Mouse (Mus musculus): ENCODE results near the gene Gm45021. TPM values are rescaled to one million over a fixed set of nuclear protein-coding genes. Genes with fewer than 3 reads are reported as not detected.

The Gm45021 gene
- polyA plus RNA-seq, 1 experiment: not detected

- H3K36me3 ChIP-seq (ENCODE audit: control insufficient read depth, insufficient read depth, low read length): peaks cover 2% of the 10 kb centered on the region; the same call in 1 of the 2 replicates
- H3K27me3 ChIP-seq (ENCODE audit: control insufficient read depth, insufficient read depth, low read length): no peaks in the 10 kb centered on the region
- peaks cover 9% of the 10 kb centered on the region; the same call in 1 of the 2 replicates for H3K4me1 ChIP-seq (ENCODE audit: control insufficient read depth, insufficient read depth, insufficient read length, low read length)
- H3K4me3 ChIP-seq (ENCODE audit: low read depth, low read length): no peak overlapping the region
- 69% methylated on average over 3 of the region's 3 CpGs for WGBS
- no peak overlapping the region for H3K27ac ChIP-seq (ENCODE audit: insufficient read depth, low read depth, low read length)
- TF ChIP-seq CTCF (IDR thresholded peaks at IDR 0.05; ENCODE audit: extremely low read depth, insufficient read length, insufficient replicate concordance, low read depth, low read length): no peak
- no peak for TF ChIP-seq POLR2A (IDR thresholded peaks at IDR 0.05; ENCODE audit: low read depth, low read length)
These were observed 1.9 kb downstream of the Gm45021 start for GRCm38 (mm10) chr6:48591221-48591845.

- H3K4me1 ChIP-seq (ENCODE audit: control insufficient read depth, insufficient read depth, insufficient read length, low read length): peaks cover 9% of the 10 kb centered on the region; the same call in 1 of the 2 replicates
- H3K27ac ChIP-seq (ENCODE audit: insufficient read depth, low read depth, low read length): no peak overlapping the region
- peaks cover 2% of the 10 kb centered on the region; the same call in 1 of the 2 replicates for H3K36me3 ChIP-seq (ENCODE audit: control insufficient read depth, insufficient read depth, low read length)
- no peak for TF ChIP-seq CTCF (IDR thresholded peaks at IDR 0.05; ENCODE audit: extremely low read depth, insufficient read length, insufficient replicate concordance, low read depth, low read length)
- H3K27me3 ChIP-seq (ENCODE audit: control insufficient read depth, insufficient read depth, low read length): no peaks in the 10 kb centered on the region
- no peak overlapping the region for H3K4me3 ChIP-seq (ENCODE audit: low read depth, low read length)
- WGBS: 83% methylated on average over 6 of the region's 6 CpGs
These were observed 2.5 kb downstream of the Gm45021 start for GRCm38 (mm10) chr6:48591871-48592270.

GRCm38 (mm10) chr6:48593158-48594042 is 4.0 kb downstream of the Gm45021 start, which contains the start of the genes Repin1 and Gm44965:
Gene Repin1, plus strand, starts transcription at chr6:48593883.
Gene Gm44965, plus strand, starts transcription at chr6:48593941.
- H3K36me3 ChIP-seq (ENCODE audit: control insufficient read depth, insufficient read depth, low read length): peaks cover 8% of the 10 kb centered on the region
- H3K27me3 ChIP-seq (ENCODE audit: control insufficient read depth, insufficient read depth, low read length): no peaks in the 10 kb centered on the region
- TF ChIP-seq CTCF (IDR thresholded peaks at IDR 0.05; ENCODE audit: extremely low read depth, insufficient read length, insufficient replicate concordance, low read depth, low read length) (peak; percentile 40; the same call in 1 of the 2 replicates), POLR2A (IDR thresholded peaks at IDR 0.05; ENCODE audit: low read depth, low read length) (no peak; the same call in none of the 2 replicates)
- WGBS: 2% methylated on average over 45 of the region's 45 CpGs
- peaks cover 9% of the 10 kb centered on the region; the same call in 1 of the 2 replicates for H3K4me1 ChIP-seq (ENCODE audit: control insufficient read depth, insufficient read depth, insufficient read length, low read length)
- H3K4me3 ChIP-seq (ENCODE audit: low read depth, low read length): peak within 1 kb of the TSS; percentile 93
- peak within 1 kb of the TSS; percentile 29 for H3K27ac ChIP-seq (ENCODE audit: insufficient read depth, low read depth, low read length)

- peaks cover 8% of the 10 kb centered on the region for H3K36me3 ChIP-seq (ENCODE audit: control insufficient read depth, insufficient read depth, low read length)
- H3K4me3 ChIP-seq (ENCODE audit: low read depth, low read length): peak overlapping the region; percentile 93
- WGBS: 2% methylated on average over 40 of the region's 41 CpGs
- TF ChIP-seq CTCF (IDR thresholded peaks at IDR 0.05; ENCODE audit: extremely low read depth, insufficient read length, insufficient replicate concordance, low read depth, low read length): no peak
- no peak for TF ChIP-seq POLR2A (IDR thresholded peaks at IDR 0.05; ENCODE audit: low read depth, low read length)
- H3K4me1 ChIP-seq (ENCODE audit: control insufficient read depth, insufficient read depth, insufficient read length, low read length): peaks cover 9% of the 10 kb centered on the region; the same call in 1 of the 2 replicates
- H3K27me3 ChIP-seq (ENCODE audit: control insufficient read depth, insufficient read depth, low read length): no peaks in the 10 kb centered on the region
- H3K27ac ChIP-seq (ENCODE audit: insufficient read depth, low read depth, low read length): peak overlapping the region; percentile 29
These were observed 4.8 kb downstream of the Gm45021 start for GRCm38 (mm10) chr6:48594043-48594738.

GRCm38 (mm10) chr6:48595278-48595677 is 5.9 kb downstream of the Gm45021 start:
- Histone ChIP-seq H3K4me1 (ENCODE audit: control insufficient read depth, insufficient read depth, insufficient read length, low read length) (peaks cover 9% of the 10 kb centered on the region; the same call in 1 of the 2 replicates), H3K36me3 (ENCODE audit: control insufficient read depth, insufficient read depth, low read length) (peaks cover 8% of the 10 kb centered on the region), H3K4me3 (ENCODE audit: low read depth, low read length) (no peak overlapping the region), H3K27ac (ENCODE audit: insufficient read depth, low read depth, low read length) (no peak overlapping the region), H3K27me3 (ENCODE audit: control insufficient read depth, insufficient read depth, low read length) (no peaks in the 10 kb centered on the region)
- WGBS: 61% methylated on average over 1 of the region's 1 CpGs
- TF ChIP-seq CTCF (IDR thresholded peaks at IDR 0.05; ENCODE audit: extremely low read depth, insufficient read length, insufficient replicate concordance, low read depth, low read length): no peak
- TF ChIP-seq POLR2A (IDR thresholded peaks at IDR 0.05; ENCODE audit: low read depth, low read length): no peak

GRCm38 (mm10) chr6:48596545-48597232 is 7.3 kb downstream of the Gm45021 start:
- H3K4me3 ChIP-seq (ENCODE audit: low read depth, low read length): no peak overlapping the region
- peaks cover 8% of the 10 kb centered on the region for H3K36me3 ChIP-seq (ENCODE audit: control insufficient read depth, insufficient read depth, low read length)
- H3K27me3 ChIP-seq (ENCODE audit: control insufficient read depth, insufficient read depth, low read length): no peaks in the 10 kb centered on the region
- WGBS: 96% methylated on average over 45 of the region's 45 CpGs
- H3K4me1 ChIP-seq (ENCODE audit: control insufficient read depth, insufficient read depth, insufficient read length, low read length): peaks cover 12% of the 10 kb centered on the region; the same call in 1 of the 2 replicates
- H3K27ac ChIP-seq (ENCODE audit: insufficient read depth, low read depth, low read length): no peak overlapping the region
- no peak for TF ChIP-seq POLR2A (IDR thresholded peaks at IDR 0.05; ENCODE audit: low read depth, low read length)
- TF ChIP-seq CTCF (IDR thresholded peaks at IDR 0.05; ENCODE audit: extremely low read depth, insufficient read length, insufficient replicate concordance, low read depth, low read length): no peak

Measured in small intestine, adult 2 months (tissue).